Mouse (Mus musculus): ENCODE measurements around the gene Grem2. TPM values are rescaled to one million over a fixed set of nuclear protein-coding genes. Genes with fewer than 3 reads are reported as not detected.

The Grem2 gene
- polyA plus RNA-seq (2016; fragmentation: Nextera tagmentation; extraction: Ambion mirVana): 3.5 and 4.6 TPM in 2 replicates

GRCm38 (mm10) chr1:174921298-174921955 lies at the start of gene Grem2:
Grem2 (minus strand) TSS chr1:174921819.
- peak; percentile 63 for DNase-seq (ENCODE audit: low spot score)
- Histone ChIP-seq H3K4me3 (peak within 1 kb of the TSS; percentile 56), H3K36me3 (no peaks in the 10 kb centered on the region), H3K4me1 (replicated peaks) (peaks cover 8% of the 10 kb centered on the region), H3K27ac (peak within 1 kb of the TSS; percentile 73; the same call in 1 of the 2 replicates), H3K27me3 (ENCODE audit: insufficient read depth, poor library complexity, severe bottlenecking) (no peaks in the 10 kb centered on the region; the same call in 1 of the 2 replicates), H3K9me3 (no peaks in the 10 kb centered on the region)
- WGBS: 4% methylated on average over 30 of the region's 30 CpGs

- Histone ChIP-seq H3K4me3 (no peak overlapping the region), H3K4me1 (replicated peaks) (no peaks in the 10 kb centered on the region), H3K27me3 (ENCODE audit: insufficient read depth, poor library complexity, severe bottlenecking) (no peaks in the 10 kb centered on the region), H3K27ac (no peak overlapping the region), H3K36me3 (no peaks in the 10 kb centered on the region), H3K9me3 (no peaks in the 10 kb centered on the region)
- 93% methylated on average over 3 of the region's 3 CpGs for WGBS
- DNase-seq (ENCODE audit: low spot score): no peak
Observed at GRCm38 (mm10) chr1:174959837-174960236, 38.2 kb upstream of the Grem2 start.

GRCm38 (mm10) chr1:174931003-174931619 lies 9.5 kb upstream of the Grem2 start:
- Histone ChIP-seq H3K9me3 (no peaks in the 10 kb centered on the region), H3K27me3 (ENCODE audit: insufficient read depth, poor library complexity, severe bottlenecking) (no peaks in the 10 kb centered on the region), H3K4me1 (replicated peaks) (peaks cover 8% of the 10 kb centered on the region), H3K4me3 (no peak overlapping the region), H3K36me3 (no peaks in the 10 kb centered on the region), H3K27ac (peak overlapping the region; percentile 56; the same call in 1 of the 2 replicates)
- 48% methylated on average over 3 of the region's 3 CpGs for WGBS
- peak; percentile 42 for DNase-seq (ENCODE audit: low spot score)

- Histone ChIP-seq H3K27me3 (ENCODE audit: insufficient read depth, poor library complexity, severe bottlenecking) (no peaks in the 10 kb centered on the region), H3K4me3 (no peak overlapping the region), H3K27ac (no peak overlapping the region), H3K4me1 (replicated peaks) (peaks cover 8% of the 10 kb centered on the region), H3K36me3 (no peaks in the 10 kb centered on the region), H3K9me3 (no peaks in the 10 kb centered on the region)
- no peak for DNase-seq (ENCODE audit: low spot score)
- 89% methylated on average over 7 of the region's 7 CpGs for WGBS
Observed at GRCm38 (mm10) chr1:174929459-174930181, 8.0 kb upstream of the Grem2 start.

- Histone ChIP-seq H3K4me3 (no peak overlapping the region), H3K27me3 (ENCODE audit: insufficient read depth, poor library complexity, severe bottlenecking) (no peaks in the 10 kb centered on the region; the same call in 1 of the 2 replicates), H3K36me3 (no peaks in the 10 kb centered on the region), H3K9me3 (no peaks in the 10 kb centered on the region), H3K4me1 (replicated peaks) (peaks cover 8% of the 10 kb centered on the region), H3K27ac (no peak overlapping the region)
- DNase-seq (ENCODE audit: low spot score): no peak
- 95% methylated on average over 4 of the region's 4 CpGs for WGBS
Observed at GRCm38 (mm10) chr1:174918949-174919348, 2.7 kb downstream of the Grem2 start.

- DNase-seq (ENCODE audit: low spot score): no peak
- WGBS: 84% methylated on average over 5 of the region's 5 CpGs
- H3K27me3 ChIP-seq (ENCODE audit: insufficient read depth, poor library complexity, severe bottlenecking): no peaks in the 10 kb centered on the region; the same call in 1 of the 2 replicates
- no peaks in the 10 kb centered on the region for H3K36me3 ChIP-seq
- H3K27ac ChIP-seq: no peak overlapping the region
- H3K4me3 ChIP-seq: no peak overlapping the region
- peaks cover 8% of the 10 kb centered on the region for H3K4me1 ChIP-seq (replicated peaks)
- no peaks in the 10 kb centered on the region for H3K9me3 ChIP-seq
Observed at GRCm38 (mm10) chr1:174918236-174918870, 3.3 kb downstream of the Grem2 start.

- Histone ChIP-seq H3K9me3 (no peaks in the 10 kb centered on the region), H3K4me1 (replicated peaks) (no peaks in the 10 kb centered on the region), H3K27me3 (ENCODE audit: insufficient read depth, poor library complexity, severe bottlenecking) (no peaks in the 10 kb centered on the region), H3K36me3 (no peaks in the 10 kb centered on the region), H3K27ac (no peak overlapping the region), H3K4me3 (no peak overlapping the region)
- WGBS: 89% methylated on average over 3 of the region's 3 CpGs
- DNase-seq (ENCODE audit: low spot score): no peak
Observed at GRCm38 (mm10) chr1:174909834-174910233, 11.8 kb downstream of the Grem2 start.

- no peaks in the 10 kb centered on the region for H3K9me3 ChIP-seq
Observed at GRCm38 (mm10) chr1:174908232-174908631, 13.4 kb downstream of the Grem2 start.

GRCm38 (mm10) chr1:174907637-174908036 lies 14.0 kb downstream of the Grem2 start:
- Histone ChIP-seq H3K27ac (no peak overlapping the region), H3K36me3 (no peaks in the 10 kb centered on the region), H3K4me3 (no peak overlapping the region), H3K27me3 (ENCODE audit: insufficient read depth, poor library complexity, severe bottlenecking) (no peaks in the 10 kb centered on the region), H3K4me1 (replicated peaks) (0 out of 2 replicates have a peak, but pooled peaks cover 3% of the 10 kb centered on the region), H3K9me3 (no peaks in the 10 kb centered on the region)
- no peak for DNase-seq (ENCODE audit: low spot score)
- WGBS: 80% methylated on average over 5 of the region's 5 CpGs

More at GRCm38 (mm10) chr1:174908232-174908631, 13.4 kb downstream of the Grem2 start:
- H3K27ac ChIP-seq: no peak overlapping the region
- 89% methylated on average over 5 of the region's 5 CpGs for WGBS
- no peak overlapping the region for H3K4me3 ChIP-seq
- no peaks in the 10 kb centered on the region for H3K4me1 ChIP-seq (replicated peaks)
- DNase-seq (ENCODE audit: low spot score): no peak
- no peaks in the 10 kb centered on the region for H3K27me3 ChIP-seq (ENCODE audit: insufficient read depth, poor library complexity, severe bottlenecking)
- no peaks in the 10 kb centered on the region for H3K36me3 ChIP-seq

GRCm38 (mm10) chr1:174902755-174903154 lies 18.9 kb downstream of the Grem2 start:
- 43% methylated on average over 1 of the region's 1 CpGs for WGBS

GRCm38 (mm10) chr1:174892471-174892870 lies 29.1 kb downstream of the Grem2 start:
- DNase-seq (ENCODE audit: low spot score): no peak
- H3K27me3 ChIP-seq (ENCODE audit: insufficient read depth, poor library complexity, severe bottlenecking): no peaks in the 10 kb centered on the region
- no peaks in the 10 kb centered on the region for H3K36me3 ChIP-seq
- WGBS: 84% methylated on average over 7 of the region's 7 CpGs
- H3K4me1 ChIP-seq (replicated peaks): no peaks in the 10 kb centered on the region
- H3K9me3 ChIP-seq: no peaks in the 10 kb centered on the region
- no peak overlapping the region for H3K4me3 ChIP-seq
- no peak overlapping the region for H3K27ac ChIP-seq

More at GRCm38 (mm10) chr1:174902755-174903154, 18.9 kb downstream of the Grem2 start:
- no peak overlapping the region for H3K4me3 ChIP-seq
- H3K27me3 ChIP-seq (ENCODE audit: insufficient read depth, poor library complexity, severe bottlenecking): no peaks in the 10 kb centered on the region
- no peaks in the 10 kb centered on the region for H3K36me3 ChIP-seq
- no peaks in the 10 kb centered on the region for H3K9me3 ChIP-seq
- H3K4me1 ChIP-seq (replicated peaks): 0 out of 2 replicates have a peak, but pooled peaks cover 4% of the 10 kb centered on the region
- H3K27ac ChIP-seq: no peak overlapping the region
- no peak for DNase-seq (ENCODE audit: low spot score)

- Histone ChIP-seq H3K27me3 (ENCODE audit: insufficient read depth, poor library complexity, severe bottlenecking) (no peaks in the 10 kb centered on the region), H3K27ac (no peak overlapping the region), H3K9me3 (no peaks in the 10 kb centered on the region), H3K4me1 (replicated peaks) (no peaks in the 10 kb centered on the region), H3K36me3 (no peaks in the 10 kb centered on the region), H3K4me3 (no peak overlapping the region)
- 89% methylated on average over 14 of the region's 14 CpGs for WGBS
- no peak for DNase-seq (ENCODE audit: low spot score)
Observed at GRCm38 (mm10) chr1:174888684-174889405, 32.8 kb downstream of the Grem2 start.
